Mouse (Mus musculus): ENCODE results near the gene Gm30302. TPM values are rescaled to one million over a fixed set of nuclear protein-coding genes. Genes with fewer than 3 reads are reported as not detected.

Gm30302 gene
- polyA plus RNA-seq, 1 experiment from 2014 or later: not detected

Other genes with a start within 250 kb of the Gm30302 start
- 19.2 and 31.9 TPM in 2 replicates for gene Omd, start 216.5 kb downstream of the Gm30302 start, polyA plus RNA-seq (2014; fragmentation: Nextera tagmentation; extraction: Ambion mirVana)
- gene Ogn, start 191.0 kb downstream of the Gm30302 start, polyA plus RNA-seq (2014; fragmentation: Nextera tagmentation; extraction: Ambion mirVana): 290 and 318 TPM in 2 replicates
- 22.3 and 24.0 TPM in 2 replicates for gene Cenpp, start 146.2 kb downstream of the Gm30302 start, polyA plus RNA-seq (2014; fragmentation: Nextera tagmentation; extraction: Ambion mirVana)
- 14.1 and 14.5 TPM in 2 replicates for gene Nol8, start 145.9 kb downstream of the Gm30302 start, polyA plus RNA-seq (2014; fragmentation: Nextera tagmentation; extraction: Ambion mirVana)
- 67.0 and 75.0 TPM in 2 replicates for gene Iars, start 116.9 kb downstream of the Gm30302 start, polyA plus RNA-seq (2014; fragmentation: Nextera tagmentation; extraction: Ambion mirVana)